Mouse (Mus musculus) liver, adult 2 months (tissue): ENCODE measurements at regions not wholly inside any gene's neighbourhood (a gene's known extent, or its start where the extent isn't known, plus 50 kb on each side); places are given as distances from the start of the nearest gene placed in this dataset.
"Not testable (repeated sequence)": the region's sequence is repeated elsewhere in the genome, so short reads cannot be mapped to it uniquely, and the experiment has no call there.

Experiments used
- DNase-seq: peaks from one replicate; pipeline ENCODE4 v3.0.0-alpha.2; 2011; ENCODE audit warnings: low read depth, low spot score; ENCODE audit errors: extremely low read depth
- H3K27ac ChIP-seq: fragments of 200-500 bp; replicated peaks from 2 replicates; pipeline ENCODE4 v1.5.1; 2012; ENCODE audit warnings: low read depth, mild to moderate bottlenecking, control low read depth, inconsistent platforms, low read length; ENCODE audit not compliant: insufficient read depth
- H3K27me3 ChIP-seq: fragments of 200-500 bp; 2 replicates; pipeline ENCODE4 v1.6.1; 2012; ENCODE audit warnings: mild to moderate bottlenecking, moderate library complexity, low read length, inconsistent platforms; ENCODE audit not compliant: control insufficient read depth, insufficient read depth
- H3K36me3 ChIP-seq: fragments of 200-500 bp; 2 replicates; pipeline ENCODE4 v1.6.1; 2012; ENCODE audit warnings: low read length, inconsistent platforms; ENCODE audit not compliant: control insufficient read depth, insufficient read depth
- H3K4me1 ChIP-seq: fragments of 200-500 bp; 2 replicates; pipeline ENCODE4 v1.6.1; 2011; ENCODE audit warnings: low read length; ENCODE audit not compliant: control insufficient read depth, insufficient read depth
- H3K4me3 ChIP-seq: fragments of 200-500 bp; 2 replicates; pipeline ENCODE4 v1.5.1; 2011; ENCODE audit warnings: low read depth, mild to moderate bottlenecking, control low read depth, low read length, moderate library complexity; ENCODE audit not compliant: insufficient read depth
- H3K79me2 ChIP-seq: fragments of 200-500 bp; 2 replicates; pipeline ENCODE4 v1.6.1; 2012; ENCODE audit warnings: inconsistent platforms, mild to moderate bottlenecking, low read length, moderate library complexity; ENCODE audit not compliant: control insufficient read depth, insufficient read depth
- H3K9ac ChIP-seq: fragments of 200-500 bp; 2 replicates; pipeline ENCODE4 v1.6.1; 2012; ENCODE audit warnings: low read depth, mild to moderate bottlenecking, control low read depth, inconsistent platforms, low read length
- CTCF ChIP-seq: fragments of 200-500 bp; IDR thresholded peaks from 2 replicates; pipeline ENCODE4 v1.5.1; 2011; ENCODE audit warnings: low read depth, low read length, control low read depth
- POLR2A ChIP-seq: fragments of 200-500 bp; IDR thresholded peaks from 2 replicates; pipeline ENCODE4 v1.6.1; 2011; ENCODE audit warnings: low read length, control low read depth; ENCODE audit not compliant: insufficient read depth; ENCODE audit errors: extremely low read depth
- WGBS: fragments of 180-500 bp; shearing (Covaris S2); methylation state at CpG from one replicate; pipeline ENCODE4 v1.1.7; 2018; 5-methylcytosine and 5-hydroxymethylcytosine counted together

GRCm38 (mm10) chr12:33496306-33496705 lies 66.9 kb downstream of the Twistnb start:
- no peak overlapping the region for H3K9ac ChIP-seq
- H3K79me2 ChIP-seq = no peaks in the 10 kb centered on the region
- H3K4me1 ChIP-seq = no peaks in the 10 kb centered on the region
- 87% methylated on average over 9 of the region's 9 CpGs for WGBS
- no peak overlapping the region for H3K27ac ChIP-seq
- no peaks in the 10 kb centered on the region for H3K36me3 ChIP-seq
- no peak for DNase-seq
- H3K27me3 ChIP-seq = no peaks in the 10 kb centered on the region
- no peak overlapping the region for H3K4me3 ChIP-seq
- TF ChIP-seq POLR2A (no peak), CTCF (no peak)

- TF ChIP-seq CTCF = no peak
- TF ChIP-seq POLR2A = no peak
- no peaks in the 10 kb centered on the region for H3K4me1 ChIP-seq
- DNase-seq = no peak
Measured at GRCm38 (mm10) chr12:33497319-33497892, 68.0 kb downstream of the Twistnb start.

GRCm38 (mm10) chr12:33541566-33541965 lies 112.1 kb downstream of the Twistnb start:
- H3K27ac ChIP-seq = no peak overlapping the region
- no peak for DNase-seq
- no peaks in the 10 kb centered on the region for H3K79me2 ChIP-seq
- TF ChIP-seq CTCF (no peak), POLR2A (no peak)
- H3K27me3 ChIP-seq = no peaks in the 10 kb centered on the region
- WGBS = over 99% methylated on average over 7 of the region's 7 CpGs
- H3K36me3 ChIP-seq = no peaks in the 10 kb centered on the region
- no peaks in the 10 kb centered on the region for H3K4me1 ChIP-seq
- H3K9ac ChIP-seq = no peak overlapping the region
- no peak overlapping the region for H3K4me3 ChIP-seq

More at GRCm38 (mm10) chr12:33497319-33497892, 68.0 kb downstream of the Twistnb start:
- Histone ChIP-seq H3K79me2 (no peaks in the 10 kb centered on the region), H3K27me3 (no peaks in the 10 kb centered on the region), H3K36me3 (no peaks in the 10 kb centered on the region), H3K27ac (no peak overlapping the region), H3K9ac (no peak overlapping the region), H3K4me3 (no peak overlapping the region)
- 64% methylated on average over 11 of the region's 11 CpGs for WGBS

- not testable (repeated sequence) for H3K36me3 ChIP-seq, H3K27ac ChIP-seq, H3K4me3 ChIP-seq, H3K79me2 ChIP-seq, H3K4me1 ChIP-seq, DNase-seq, H3K27me3 ChIP-seq, H3K9ac ChIP-seq
- 52% methylated on average over 7 of the region's 7 CpGs for WGBS
Measured at GRCm38 (mm10) chr12:33551660-33552059, 122.2 kb downstream of the Twistnb start.

- no peaks in the 10 kb centered on the region for H3K79me2 ChIP-seq
- DNase-seq = no peak
- WGBS = 81% methylated on average over 3 of the region's 3 CpGs
Measured at GRCm38 (mm10) chr12:33552231-33552630, 122.8 kb downstream of the Twistnb start.

GRCm38 (mm10) chr12:33552651-33553050 lies 123.2 kb downstream of the Twistnb start:
- WGBS = 87% methylated on average over 5 of the region's 5 CpGs
- Histone ChIP-seq H3K27me3 (no peaks in the 10 kb centered on the region), H3K4me1 (no peaks in the 10 kb centered on the region), H3K36me3 (no peaks in the 10 kb centered on the region), H3K9ac (no peak overlapping the region), H3K79me2 (no peaks in the 10 kb centered on the region), H3K4me3 (no peak overlapping the region), H3K27ac (no peak overlapping the region)
- TF ChIP-seq CTCF (no peak), POLR2A (no peak)
- no peak for DNase-seq

More at GRCm38 (mm10) chr12:33552231-33552630, 122.8 kb downstream of the Twistnb start:
- Histone ChIP-seq H3K27ac (no peak overlapping the region), H3K36me3 (no peaks in the 10 kb centered on the region), H3K4me3 (no peak overlapping the region), H3K27me3 (no peaks in the 10 kb centered on the region), H3K9ac (no peak overlapping the region), H3K4me1 (no peaks in the 10 kb centered on the region)
- TF ChIP-seq CTCF (no peak), POLR2A (no peak)
